Mouse (Mus musculus) heart, adult 2 months (tissue): ENCODE measurements around the gene Gtf2ird2. TPM values are rescaled to one million over a fixed set of nuclear protein-coding genes. Genes with fewer than 3 reads are reported as not detected.

Experiments
- DNase-seq, 2 experiments: peaks; one replicate each; pipeline ENCODE4 v3.0.0; 2021
- H3K27ac ChIP-seq: fragments of 200-600 bp; 2 replicates; pipeline ENCODE4 v1.8.1; 2022
- H3K27me3 ChIP-seq: fragments of 200-500 bp; 2 replicates; pipeline ENCODE4 v1.6.1; 2012; ENCODE audit warnings: mild to moderate bottlenecking, low read length, inconsistent platforms, mixed read lengths; ENCODE audit not compliant: control insufficient read depth, insufficient read depth
- H3K36me3 ChIP-seq: fragments of 200-500 bp; 2 replicates; pipeline ENCODE4 v1.6.1; 2012; ENCODE audit warnings: low read length, inconsistent platforms; ENCODE audit not compliant: control insufficient read depth, insufficient read depth
- H3K4me1 ChIP-seq: fragments of 200-500 bp; 2 replicates; pipeline ENCODE4 v1.6.1; 2011; ENCODE audit warnings: low read length; ENCODE audit not compliant: control insufficient read depth, insufficient read depth
- H3K4me3 ChIP-seq: fragments of 200-600 bp; 2 replicates; pipeline ENCODE4 v1.8.1; 2022
- H3K79me2 ChIP-seq: fragments of 200-500 bp; replicated peaks from 2 replicates; pipeline ENCODE4 v1.6.1; 2012; ENCODE audit warnings: mild to moderate bottlenecking, inconsistent platforms, low read length, moderate library complexity, mixed read lengths; ENCODE audit not compliant: control insufficient read depth, insufficient read depth
- H3K9ac ChIP-seq: fragments of 200-500 bp; 2 replicates; pipeline ENCODE4 v1.6.1; 2012; ENCODE audit warnings: low read depth, mild to moderate bottlenecking, control low read depth, inconsistent platforms, low read length, mixed read lengths
- CTCF ChIP-seq: fragments of 200-600 bp; IDR thresholded peaks from 2 replicates; pipeline ENCODE4 v1.8.1; 2022; ENCODE audit warnings: antibody characterized with exemption, mild to moderate bottlenecking, moderate library complexity
- EP300 ChIP-seq: fragments of 200-500 bp; IDR thresholded peaks from 2 replicates; pipeline ENCODE4 v1.6.1; 2011; ENCODE audit warnings: low read depth, low read length, control low read depth; ENCODE audit not compliant: insufficient read depth
- POLR2A ChIP-seq: fragments of 200-500 bp; IDR thresholded peaks from 2 replicates; pipeline ENCODE4 v1.6.1; 2011; ENCODE audit warnings: mild to moderate bottlenecking, low read depth, low read length, control low read depth; ENCODE audit not compliant: insufficient read depth
- WGBS: fragments of 180-500 bp; shearing (Covaris S2); methylation state at CpG from one replicate; pipeline ENCODE4 v1.1.7; 2018; 5-methylcytosine and 5-hydroxymethylcytosine counted together
- intact Hi-C: fragments of 180-260 bp; cut with DNase I; formaldehyde crosslinking; loops from one replicate; pipeline ENCODE4 v1.15.1; 2025
- polyA plus RNA-seq: library from polyadenylated mRNA; depleted of rRNA; stranded (reverse); fragments of >200 nt; gene quantifications from 2 replicates; pipeline ENCODE4 v1.2.3, GENCODE M21; 2012
- total RNA-seq, 2 experiments: library from RNA; stranded (reverse); gene quantifications; 2 replicates each; pipeline ENCODE4 v1.2.3; 2021

The Gtf2ird2 gene
- total and polyA plus RNA-seq, 3 experiments = 3.7 to 5.7 (median 5.3) TPM

- H3K27me3 ChIP-seq = no peaks in the 10 kb centered on the region
- DNase-seq = no peak
- intact Hi-C loops = no loop called here
- H3K79me2 ChIP-seq = 0 out of 2 replicates have a peak, but pooled peaks cover 1% of the 10 kb centered on the region
- H3K9ac ChIP-seq = no peak overlapping the region
- H3K36me3 ChIP-seq = no peaks in the 10 kb centered on the region
- no peak overlapping the region for H3K27ac ChIP-seq
- H3K4me1 ChIP-seq = no peaks in the 10 kb centered on the region
- 78% methylated on average over 13 of the region's 13 CpGs for whole genome bisulfite sequencing
- no peak overlapping the region for H3K4me3 ChIP-seq
- TF ChIP-seq CTCF = no peak
- no peak for TF ChIP-seq POLR2A
These were observed 73.7 kb downstream of the Gtf2ird2 start for GRCm38 (mm10) chr5:134257349-134258031.

- 0 out of 2 replicates have a peak, but pooled peaks have one; percentile 10 for TF ChIP-seq EP300
- no peak for TF ChIP-seq CTCF
- Histone ChIP-seq H3K27me3 (no peaks in the 10 kb centered on the region), H3K4me1 (no peaks in the 10 kb centered on the region), H3K4me3 (no peak overlapping the region), H3K79me2 (0 out of 2 replicates have a peak, but pooled peaks cover 1% of the 10 kb centered on the region), H3K36me3 (no peaks in the 10 kb centered on the region), H3K9ac (no peak overlapping the region), H3K27ac (no peak overlapping the region)
- 35% methylated on average over 4 of the region's 4 CpGs for WGBS
- intact Hi-C loops = no loop called here
- no peak for DNase-seq
These were observed 74.6 kb downstream of the Gtf2ird2 start for GRCm38 (mm10) chr5:134258395-134258794.

- Histone ChIP-seq H3K9ac (no peak overlapping the region), H3K27ac (no peak overlapping the region), H3K4me3 (no peak overlapping the region), H3K4me1 (no peaks in the 10 kb centered on the region), H3K27me3 (no peaks in the 10 kb centered on the region), H3K79me2 (0 out of 2 replicates have a peak, but pooled peaks cover 1% of the 10 kb centered on the region), H3K36me3 (no peaks in the 10 kb centered on the region)
- TF ChIP-seq CTCF (no peak), EP300 (no peak), POLR2A (no peak)
- no peak for DNase-seq
- intact Hi-C loops = no loop called here
- WGBS = 85% methylated on average over 2 of the region's 2 CpGs
These were observed 75.1 kb downstream of the Gtf2ird2 start for GRCm38 (mm10) chr5:134258934-134259333.

- no peak for DNase-seq
- TF ChIP-seq CTCF = no peak
- TF ChIP-seq EP300 = no peak
- WGBS = 92% methylated on average over 9 of the region's 9 CpGs
- intact Hi-C loops = no loop called here
- H3K36me3 ChIP-seq = no peaks in the 10 kb centered on the region
- no peak overlapping the region for H3K27ac ChIP-seq
- no peaks in the 10 kb centered on the region for H3K4me1 ChIP-seq
- H3K79me2 ChIP-seq = peaks cover 1% of the 10 kb centered on the region; the same call in 1 of the 2 replicates
- no peaks in the 10 kb centered on the region for H3K27me3 ChIP-seq
- no peak overlapping the region for H3K9ac ChIP-seq
- no peak overlapping the region for H3K4me3 ChIP-seq
These were observed 76.3 kb downstream of the Gtf2ird2 start for GRCm38 (mm10) chr5:134260001-134260636.

- peaks cover under 1% of the 10 kb centered on the region; the same call in 1 of the 2 replicates for H3K79me2 ChIP-seq
- no peaks in the 10 kb centered on the region for H3K4me1 ChIP-seq
- WGBS = 67% methylated on average over 2 of the region's 2 CpGs
- no peaks in the 10 kb centered on the region for H3K27me3 ChIP-seq
- intact Hi-C loops = no loop called here
- no peak overlapping the region for H3K27ac ChIP-seq
- no peak for DNase-seq
- TF ChIP-seq POLR2A (no peak), CTCF (no peak), EP300 (no peak)
- no peaks in the 10 kb centered on the region for H3K36me3 ChIP-seq
- H3K4me3 ChIP-seq = no peak overlapping the region
- no peak overlapping the region for H3K9ac ChIP-seq
These were observed 82.1 kb downstream of the Gtf2ird2 start for GRCm38 (mm10) chr5:134265890-134266289.

- no peaks in the 10 kb centered on the region for H3K4me1 ChIP-seq
- no peaks in the 10 kb centered on the region; the same call in 1 of the 2 replicates for H3K79me2 ChIP-seq
- no peak overlapping the region for H3K27ac ChIP-seq
- DNase-seq = no peak
- no peak overlapping the region for H3K4me3 ChIP-seq
- no peaks in the 10 kb centered on the region for H3K36me3 ChIP-seq
- no peaks in the 10 kb centered on the region for H3K27me3 ChIP-seq
- H3K9ac ChIP-seq = no peak overlapping the region
- intact Hi-C loops = no loop called here
- TF ChIP-seq POLR2A (no peak), CTCF (no peak), EP300 (no peak)
- 79% methylated on average over 18 of the region's 18 CpGs for WGBS
These were observed 82.6 kb downstream of the Gtf2ird2 start for GRCm38 (mm10) chr5:134266404-134266803.
